Mouse (Mus musculus): ENCODE results near the gene Tnc.

DNA sequence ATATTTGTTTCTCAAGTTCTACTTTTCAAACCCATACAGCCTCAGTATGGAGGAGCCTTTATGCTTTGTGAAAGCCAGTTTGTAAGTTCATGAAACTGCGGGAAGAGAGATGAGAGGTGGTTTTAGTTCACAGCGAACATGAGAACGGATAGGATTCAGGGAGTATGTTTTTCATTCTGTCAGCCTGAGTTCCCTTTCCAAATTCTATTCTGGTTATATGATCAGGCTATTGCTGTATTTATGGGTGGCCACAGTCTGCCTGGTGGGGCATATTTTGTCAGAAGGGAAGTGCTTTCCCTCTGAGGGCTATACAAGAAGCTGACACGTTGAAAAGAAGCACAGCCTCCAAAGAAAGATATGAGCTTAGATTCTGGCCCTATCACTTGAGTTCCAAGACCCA, 2.9 kb downstream of the Tnc start:
- TF ChIP-seq POLR2A (IDR thresholded peaks at IDR 0.05; ENCODE audit: borderline replicate concordance, control insufficient read depth, low read depth, low read length), result no peak
- no peak for TF ChIP-seq CTCF (IDR thresholded peaks at IDR 0.05; ENCODE audit: control insufficient read depth, insufficient read depth, low read length)
